Mouse (Mus musculus) C2C12 (cell line): ENCODE data around the gene Zfp54.

Source experiments
- CEBPB ChIP-seq: IDR thresholded peaks from one replicate; pipeline ENCODE4 v1.6.1; 2011; ENCODE audit warnings: low read depth, mild to moderate bottlenecking, control low read depth, moderate library complexity
- CTCF ChIP-seq: IDR thresholded peaks from one replicate; pipeline ENCODE4 v1.5.1; 2011; ENCODE audit not compliant: control insufficient read depth, insufficient read depth, insufficient read length
- FOSL1 ChIP-seq: IDR thresholded peaks from one replicate; pipeline ENCODE4 v1.8.0; 2011; ENCODE audit warnings: mild to moderate bottlenecking, low read length; ENCODE audit not compliant: poor library complexity, insufficient read depth, severe bottlenecking

GRCm38 (mm10) chr17:21463550-21463949, 40.5 kb downstream of the Zfp54 start:
- no peak for TF ChIP-seq CTCF
- TF ChIP-seq CEBPB: no peak
- no peak for TF ChIP-seq FOSL1
